Mouse (Mus musculus) myocyte (in vitro differentiated cells): ENCODE data around the gene Serinc5. TPM values are rescaled to one million over a fixed set of nuclear protein-coding genes. Genes with fewer than 3 reads are reported as not detected.

Experiments
- H3K27me3 ChIP-seq: one replicate; pipeline ENCODE4 v1.6.1; 2011; ENCODE audit not compliant: control insufficient read depth, insufficient read depth, insufficient read length
- H3K36me3 ChIP-seq: one replicate; pipeline ENCODE4 v1.6.1; 2011; ENCODE audit not compliant: control insufficient read depth, insufficient read depth
- H3K4me2 ChIP-seq: one replicate; pipeline ENCODE4 v1.6.1; 2011; ENCODE audit warnings: low read depth, control low read depth
- H3K4me3 ChIP-seq: one replicate; pipeline ENCODE4 v1.5.1; 2011; ENCODE audit warnings: mild to moderate bottlenecking, control low read depth, moderate library complexity
- H3K79me2 ChIP-seq: one replicate; pipeline ENCODE4 v1.6.1; 2011; ENCODE audit not compliant: control insufficient read depth, insufficient read depth
- H3ac ChIP-seq: one replicate; pipeline ENCODE4 v1.6.1; 2011; ENCODE audit not compliant: control insufficient read depth, insufficient read length
- CEBPB ChIP-seq: IDR thresholded peaks from 2 replicates; pipeline ENCODE4 v1.6.1; 2011; ENCODE audit warnings: mild to moderate bottlenecking, moderate library complexity; ENCODE audit not compliant: poor library complexity, insufficient read depth, severe bottlenecking
- E2F4 ChIP-seq: IDR thresholded peaks from one replicate; pipeline ENCODE4 v1.6.1; 2011; ENCODE audit warnings: mild to moderate bottlenecking, control low read depth, moderate library complexity; ENCODE audit not compliant: insufficient read depth
- MAX ChIP-seq: IDR thresholded peaks from one replicate; pipeline ENCODE4 v1.6.1; 2011; ENCODE audit warnings: low read depth, mild to moderate bottlenecking, control low read depth
- MYOD1 ChIP-seq, 3 experiments: IDR thresholded peaks; one replicate each; pipeline ENCODE4 v1.6.1; 2011; ENCODE audit warnings: control low read depth in 2 of 3, low read depth in 2 of 3, mild to moderate bottlenecking in 2 of 3, moderate library complexity in 1 of 3; ENCODE audit not compliant: insufficient read length in 2 of 3, control insufficient read depth in 1 of 3
- MYOG ChIP-seq, 3 experiments: IDR thresholded peaks; one replicate each; pipeline ENCODE4 v1.6.1; 2011; ENCODE audit warnings: control low read depth in 2 of 3, low read depth in 2 of 3, mild to moderate bottlenecking in 2 of 3; ENCODE audit not compliant: insufficient read length in 2 of 3, control insufficient read depth in 1 of 3, insufficient read depth in 1 of 3
- POLR2A ChIP-seq: IDR thresholded peaks from one replicate; pipeline ENCODE4 v1.6.1; 2011; ENCODE audit warnings: low read depth, mild to moderate bottlenecking, control low read depth, moderate library complexity; ENCODE audit not compliant: insufficient read length
- POLR2AphosphoS2 ChIP-seq: IDR thresholded peaks from one replicate; pipeline ENCODE4 v1.6.1; 2011; ENCODE audit warnings: low read depth, control low read depth; ENCODE audit not compliant: insufficient read length
- REST ChIP-seq: IDR thresholded peaks from one replicate; pipeline ENCODE4 v1.6.1; 2011; ENCODE audit warnings: mild to moderate bottlenecking, control low read depth, moderate library complexity; ENCODE audit not compliant: insufficient read depth, insufficient read length
- SRF ChIP-seq: IDR thresholded peaks from one replicate; pipeline ENCODE4 v1.6.1; 2011; ENCODE audit warnings: low read depth; ENCODE audit not compliant: control insufficient read depth, insufficient read length
- TCF12 ChIP-seq: IDR thresholded peaks from one replicate; pipeline ENCODE4 v1.6.1; 2011; ENCODE audit warnings: mild to moderate bottlenecking, control low read depth; ENCODE audit not compliant: poor library complexity, insufficient read depth, severe bottlenecking
- TCF3 ChIP-seq: IDR thresholded peaks from one replicate; pipeline ENCODE4 v1.6.1; 2011; ENCODE audit warnings: low read depth, control low read depth; ENCODE audit not compliant: insufficient read length
- USF1 ChIP-seq: IDR thresholded peaks from one replicate; pipeline ENCODE4 v1.6.1; 2011; ENCODE audit warnings: low read depth, mild to moderate bottlenecking, control low read depth, moderate library complexity
- polyA plus RNA-seq: library from polyadenylated mRNA; unstranded; fragments of >200 nt; fragmentation: generic; extraction: Trizol; gene quantifications from one replicate; pipeline ENCODE4 v1.2.1, GENCODE M21; 2012; ENCODE audit warnings: missing spikeins

Gene Serinc5
- polyA plus RNA-seq, 1 experiment: 5.4 TPM

DNA sequence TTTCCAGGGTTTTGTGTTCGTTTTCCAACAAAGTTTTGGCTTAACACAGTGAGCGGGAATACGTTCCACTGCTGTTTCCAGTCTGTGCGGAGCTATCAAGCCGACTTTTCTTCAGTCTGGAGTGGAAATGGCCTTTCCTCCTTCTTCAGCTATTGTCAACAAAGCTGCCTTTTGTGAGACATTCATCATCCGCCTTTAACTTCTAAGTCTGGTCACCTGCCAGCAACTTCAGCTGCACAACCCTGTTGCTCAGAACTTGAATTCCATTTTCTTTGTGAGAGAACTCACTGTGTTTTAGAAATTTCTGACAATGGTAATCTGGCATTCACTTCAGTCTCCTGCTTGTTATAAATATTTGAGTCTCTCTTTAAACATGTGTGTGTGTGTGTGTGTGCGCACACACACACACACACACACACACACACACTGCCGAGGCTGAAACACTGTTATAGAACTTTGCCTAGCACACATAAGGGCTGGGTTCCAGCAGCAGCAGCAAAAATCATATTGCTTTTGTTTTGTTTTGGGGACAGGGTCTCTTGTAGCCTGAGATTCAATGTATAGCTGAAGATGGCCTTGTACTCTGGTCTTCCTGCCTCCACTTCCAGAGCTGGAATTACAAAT lies 26.7 kb upstream of the Serinc5 start:
- Histone ChIP-seq H3K4me3 (no peak overlapping the region), H3K36me3 (no peaks in the 10 kb centered on the region), H3K4me2 (no peak overlapping the region), H3ac (no peak overlapping the region), H3K79me2 (no peaks in the 10 kb centered on the region), H3K27me3 (no peaks in the 10 kb centered on the region)
- TF ChIP-seq REST (no peak), MYOG (IDR thresholded peaks at IDR 0.05; ENCODE audit: control insufficient read depth in 1 of 3, insufficient read depth in 1 of 3, insufficient read length in 2 of 3, low read depth in 2 of 3) (no peak), SRF (no peak), POLR2AphosphoS2 (no peak), MAX (no peak), E2F4 (no peak), POLR2A (no peak), MYOD1 (IDR thresholded peaks at IDR 0.05; ENCODE audit: control insufficient read depth in 1 of 3, insufficient read length in 2 of 3, low read depth in 2 of 3) (no peak), TCF3 (no peak), TCF12 (no peak), CEBPB (no peak), USF1 (no peak)

DNA sequence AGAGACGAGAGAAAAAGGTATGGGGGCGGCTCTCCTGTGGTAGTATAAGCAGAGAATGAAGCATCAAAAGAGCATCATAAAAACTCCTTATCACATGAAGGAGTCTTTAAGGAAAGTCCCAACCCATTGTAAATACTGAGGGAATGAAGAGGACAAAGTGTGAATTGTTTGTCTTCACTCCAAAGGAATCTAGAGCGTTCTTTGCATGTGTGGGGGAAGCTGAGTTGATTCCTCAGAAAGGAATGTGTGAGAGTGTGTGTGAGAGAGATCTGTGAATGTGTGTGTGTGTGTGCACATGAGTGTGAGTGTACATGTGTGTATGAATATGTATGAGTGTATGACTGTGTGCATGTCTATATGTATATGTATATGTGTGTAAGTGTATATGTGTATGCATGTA lies 22.2 kb upstream of the Serinc5 start:
- H3K4me2 ChIP-seq: no peak overlapping the region
- TF ChIP-seq MYOD1 (IDR thresholded peaks at IDR 0.05; ENCODE audit: control insufficient read depth in 1 of 3, insufficient read length in 2 of 3, low read depth in 2 of 3): no peak
- no peak for TF ChIP-seq TCF12
- no peak for TF ChIP-seq CEBPB
- TF ChIP-seq MYOG (IDR thresholded peaks at IDR 0.05; ENCODE audit: control insufficient read depth in 1 of 3, insufficient read depth in 1 of 3, insufficient read length in 2 of 3, low read depth in 2 of 3): no peak
- TF ChIP-seq REST: no peak
- TF ChIP-seq MAX: no peak
- TF ChIP-seq SRF: no peak
- no peak for TF ChIP-seq POLR2AphosphoS2
- no peak for TF ChIP-seq E2F4
- no peaks in the 10 kb centered on the region for H3K79me2 ChIP-seq
- H3K27me3 ChIP-seq: no peaks in the 10 kb centered on the region
- H3K36me3 ChIP-seq: no peaks in the 10 kb centered on the region
- H3ac ChIP-seq: no peak overlapping the region
- H3K4me3 ChIP-seq: no peak overlapping the region

DNA sequence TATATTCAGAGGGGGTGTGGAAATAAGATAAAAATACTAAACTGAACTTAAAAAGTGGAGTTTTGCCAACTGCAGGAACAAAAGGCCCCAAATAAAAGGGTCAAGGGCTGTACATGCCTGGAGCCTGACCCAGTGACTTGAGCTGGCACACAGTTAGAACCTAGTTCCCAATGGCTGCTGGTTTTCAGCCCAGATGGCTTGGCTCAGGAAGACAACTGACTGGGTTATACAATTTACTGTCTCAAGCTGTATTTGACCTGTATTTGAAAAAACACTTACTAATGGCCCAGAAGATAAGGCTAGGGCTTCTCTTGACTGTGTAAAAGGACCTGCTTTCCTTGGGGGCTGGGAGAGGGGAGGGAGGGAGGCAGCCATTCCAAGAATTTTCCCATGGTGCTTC lies 21.6 kb upstream of the Serinc5 start:
- no peak for TF ChIP-seq MAX
- no peak for TF ChIP-seq MYOD1 (IDR thresholded peaks at IDR 0.05; ENCODE audit: control insufficient read depth in 1 of 3, insufficient read length in 2 of 3, low read depth in 2 of 3)
- no peak for TF ChIP-seq USF1
- no peaks in the 10 kb centered on the region for H3K27me3 ChIP-seq
- no peaks in the 10 kb centered on the region for H3K36me3 ChIP-seq
- H3ac ChIP-seq: no peak overlapping the region
- H3K4me2 ChIP-seq: no peak overlapping the region
- H3K4me3 ChIP-seq: no peak overlapping the region
- H3K79me2 ChIP-seq: no peaks in the 10 kb centered on the region

DNA sequence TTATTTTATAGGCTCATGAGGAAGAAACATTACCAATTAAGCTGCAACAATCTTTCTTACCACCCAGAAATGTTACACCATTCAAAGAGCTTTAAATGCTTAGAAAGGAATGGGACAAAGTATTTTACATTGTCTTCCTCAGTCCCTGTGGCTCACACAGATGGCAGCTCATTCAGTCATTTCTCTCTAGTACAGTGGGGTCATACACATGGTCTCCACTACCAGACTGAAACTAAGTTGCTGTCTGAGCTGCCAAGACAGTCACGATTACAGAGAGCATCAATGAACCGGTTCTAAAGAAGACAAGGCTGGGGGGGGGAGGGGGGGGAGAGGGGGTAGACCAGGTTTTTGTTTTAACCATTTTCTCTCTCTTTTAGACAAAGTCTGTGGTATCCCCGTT lies 19.7 kb upstream of the Serinc5 start:
- H3K27me3 ChIP-seq: no peaks in the 10 kb centered on the region
- TF ChIP-seq SRF (no peak), MYOG (IDR thresholded peaks at IDR 0.05; ENCODE audit: control insufficient read depth in 1 of 3, insufficient read depth in 1 of 3, insufficient read length in 2 of 3, low read depth in 2 of 3) (no peak), POLR2AphosphoS2 (no peak), TCF3 (no peak), TCF12 (no peak), USF1 (no peak), E2F4 (no peak), CEBPB (no peak), POLR2A (no peak), MYOD1 (IDR thresholded peaks at IDR 0.05; ENCODE audit: control insufficient read depth in 1 of 3, insufficient read length in 2 of 3, low read depth in 2 of 3) (no peak), MAX (no peak), REST (no peak)
- no peaks in the 10 kb centered on the region for H3K79me2 ChIP-seq
- H3K4me2 ChIP-seq: no peak overlapping the region
- no peak overlapping the region for H3ac ChIP-seq
- H3K4me3 ChIP-seq: no peak overlapping the region
- H3K36me3 ChIP-seq: no peaks in the 10 kb centered on the region

DNA sequence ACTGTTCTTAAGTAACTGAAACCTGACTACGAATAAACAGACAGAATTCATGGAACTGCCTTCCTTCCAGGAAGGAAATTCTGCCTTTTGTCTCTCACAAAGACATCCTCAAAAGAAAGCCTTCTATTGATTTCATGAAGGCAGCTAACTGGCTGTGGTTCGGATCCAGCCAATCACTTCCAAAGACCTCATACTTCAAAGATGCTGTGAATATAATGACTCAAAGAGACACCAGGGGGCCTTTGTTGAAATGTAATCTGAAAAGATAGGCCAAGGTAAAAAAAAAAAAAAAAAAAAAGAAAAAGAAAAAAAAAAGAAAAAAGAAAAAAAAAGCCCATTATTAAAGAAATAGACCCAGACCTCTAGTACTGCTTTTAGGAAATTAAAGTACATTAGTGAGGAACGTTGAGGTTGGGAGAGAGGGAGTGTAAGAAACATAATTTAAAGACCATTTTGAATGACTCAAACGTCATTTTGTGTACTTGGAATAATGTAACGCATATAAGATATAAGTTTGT lies 18.6 kb upstream of the Serinc5 start:
- H3K4me3 ChIP-seq: no peak overlapping the region
- H3K36me3 ChIP-seq: no peaks in the 10 kb centered on the region
- no peaks in the 10 kb centered on the region for H3K27me3 ChIP-seq
- H3K79me2 ChIP-seq: no peaks in the 10 kb centered on the region
- H3K4me2 ChIP-seq: peak overlapping the region; percentile 39
- no peak overlapping the region for H3ac ChIP-seq
- TF ChIP-seq MAX (no peak), SRF (no peak), TCF3 (no peak), POLR2AphosphoS2 (no peak), E2F4 (no peak), REST (no peak), POLR2A (no peak), USF1 (no peak), MYOD1 (IDR thresholded peaks at IDR 0.05; ENCODE audit: control insufficient read depth in 1 of 3, insufficient read length in 2 of 3, low read depth in 2 of 3) (no peak), TCF12 (no peak), CEBPB (no peak), MYOG (IDR thresholded peaks at IDR 0.05; ENCODE audit: control insufficient read depth in 1 of 3, insufficient read depth in 1 of 3, insufficient read length in 2 of 3, low read depth in 2 of 3) (no peak)
